Mouse (Mus musculus) kidney, postnatal 25 days (tissue): Measurements from ENCODE around the gene Cbl.
A peak's percentile ranks its signal among the peaks of the same experiment; 100 is the strongest.

ENCODE experiments used
- DNase-seq, 2 experiments: peaks; one replicate each; pipeline ENCODE4 v3.0.0; 2021; ENCODE audit warnings: mixed read lengths in 2 of 2

The Cbl gene

DNA sequence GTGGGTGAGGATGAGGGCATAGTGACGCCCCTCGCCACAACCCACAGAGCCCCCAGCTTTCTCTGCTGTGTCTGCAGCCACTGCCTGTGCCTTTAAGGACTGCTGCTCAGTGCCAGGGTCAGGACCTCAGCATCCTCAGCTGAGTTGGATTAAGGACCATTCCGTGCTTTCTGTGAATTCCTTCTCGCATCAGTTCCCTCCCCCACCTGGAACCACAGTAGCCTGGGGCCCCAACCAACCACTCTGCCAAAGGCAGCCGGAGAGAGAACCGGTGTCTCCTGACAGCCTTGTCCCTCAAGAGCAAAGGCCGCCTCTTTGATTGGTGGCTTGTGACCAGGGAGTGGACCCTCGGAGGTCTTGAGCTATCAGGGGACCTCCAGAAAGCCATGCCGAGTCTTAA is 132.4 kb downstream of the Cbl start, which contains the start of gene Mfrp:
Gene Mfrp (plus strand): TSS at position 240 of the 400 bp plus-strand sequence.
- no peak for DNase-seq

GRCm38 (mm10) chr9:44096536-44096935 is 137.3 kb downstream of the Cbl start:
- peak in 1 of 2 experiments; percentile 82 for DNase-seq

DNA sequence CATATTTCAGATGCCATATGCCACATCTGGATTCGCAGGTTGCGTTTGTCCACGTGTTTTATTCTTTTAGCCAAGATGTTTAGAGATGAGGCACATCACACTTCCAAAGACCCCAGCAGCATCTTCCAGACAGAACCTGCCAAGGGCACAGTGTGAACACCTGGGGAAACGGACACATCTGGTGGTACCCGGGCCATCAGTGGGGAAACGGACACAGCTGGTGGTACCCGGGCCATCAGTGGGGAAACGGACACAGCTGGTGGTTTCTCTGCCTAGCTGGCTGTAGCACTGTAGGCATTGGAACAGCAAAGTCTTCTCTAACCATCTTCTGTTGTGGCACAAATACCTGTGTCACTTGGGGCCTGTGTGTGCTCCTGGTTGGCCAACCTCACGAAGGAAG is 138.1 kb downstream of the Cbl start:
- DNase-seq = peak in 1 of 2 experiments; percentile 56

DNA sequence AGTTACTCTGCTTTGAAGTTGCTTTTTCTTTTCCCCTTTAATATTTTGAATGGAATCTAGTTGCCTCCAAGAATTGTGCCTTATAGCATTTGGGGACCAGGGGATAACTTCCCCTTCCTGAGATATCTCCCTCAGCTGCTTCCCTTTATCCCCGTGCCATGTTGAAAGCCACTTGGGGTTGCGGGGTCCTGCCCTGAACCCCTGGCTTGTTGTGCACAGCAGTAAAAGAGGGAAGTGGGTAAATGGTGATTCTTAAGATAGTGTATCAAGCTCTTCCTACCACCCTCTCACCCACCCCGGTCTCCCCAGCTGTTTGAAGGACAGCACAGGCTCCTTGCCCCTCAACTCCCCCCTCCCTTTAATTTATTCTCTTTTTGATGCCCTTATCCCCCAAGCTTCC is 139.1 kb downstream of the Cbl start:
- DNase-seq = peak in 1 of 2 experiments; percentile 31

DNA sequence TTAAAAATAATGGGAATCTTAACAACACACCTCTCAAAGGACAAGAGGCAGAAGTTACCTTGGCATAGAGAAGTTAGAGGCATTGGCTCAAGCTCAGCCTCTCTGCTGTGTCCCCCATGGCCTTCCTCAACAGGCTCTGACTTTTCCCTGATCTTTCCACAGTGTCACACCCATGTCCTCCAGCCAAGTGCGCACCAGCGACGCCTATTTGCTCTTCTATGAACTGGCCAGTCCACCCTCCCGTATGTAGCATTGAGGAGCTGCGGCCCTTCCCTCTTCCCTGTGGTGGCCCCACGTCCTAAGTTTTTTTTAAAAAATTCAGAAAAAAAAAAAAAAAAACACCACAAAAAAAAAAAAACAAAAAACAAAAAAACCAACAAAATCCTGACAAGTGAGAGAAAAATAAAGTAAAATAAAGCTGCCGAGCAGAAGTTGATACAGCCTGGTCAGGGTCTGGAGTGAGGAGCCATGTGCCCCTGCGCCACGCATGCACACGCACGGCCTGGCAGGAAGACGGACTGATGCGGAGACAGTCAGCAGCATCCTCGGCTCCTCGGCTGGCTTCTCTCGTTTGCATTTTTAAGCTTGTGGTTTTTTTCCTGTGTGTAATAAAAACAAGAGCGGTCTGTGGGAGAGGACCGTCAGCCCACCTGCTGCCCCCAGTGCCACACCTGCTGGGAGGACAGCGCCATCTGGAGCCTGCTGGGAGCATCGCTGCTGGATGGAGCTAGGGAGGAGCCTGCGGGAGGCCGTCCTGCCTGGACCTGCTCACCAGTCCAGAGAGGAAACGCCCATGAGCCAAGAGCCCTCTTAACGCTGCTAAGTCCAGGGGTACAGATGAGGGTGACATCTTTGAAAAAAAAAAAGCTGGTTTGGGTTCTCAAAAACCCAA is 140.0 kb downstream of the Cbl start:
- DNase-seq = peak; percentile 83 to 89
